ENCODE assay signal across 12 mouse cellular contexts in the genomic region with DNA sequence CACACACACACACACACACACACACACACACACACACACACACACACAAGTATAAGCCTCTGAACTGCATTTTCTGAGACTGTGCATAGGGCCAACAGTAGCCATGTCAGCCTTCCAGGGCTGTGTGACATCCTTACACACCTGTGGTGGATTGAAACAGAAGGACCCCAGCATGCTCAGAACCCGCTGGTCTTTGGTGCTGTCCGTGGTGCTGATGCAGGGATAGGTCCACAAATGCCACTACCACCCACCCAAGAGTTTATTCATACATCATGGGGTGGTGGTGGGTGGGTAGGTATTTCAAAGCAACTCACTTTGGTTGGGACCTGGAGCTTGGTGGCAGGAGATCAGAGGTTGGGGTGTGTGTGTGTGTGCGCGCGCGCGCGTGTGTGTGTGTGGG. TPM values are rescaled to one million over a fixed set of nuclear protein-coding genes. Genes with fewer than 3 reads are reported as not detected.
DNase-seq lines count a peak whose midpoint lies in the region; ATAC-seq and TF ChIP-seq lines count a peak whose summit lies in the region.
"Had no signal": no experiment of that assay in that cellular context is flagged by ENCODE, and none has a peak within 500 bp of the region (broad histone marks: within the 10 kb centered on the region; RNA-seq: fewer than 3 reads in every experiment).

No protein-coding gene starts in this region.

- ATAC-seq in kidney, postnatal 0 days (replicated peaks; ENCODE audit: low FRiP score, low read depth) = no peak
- no peak for ATAC-seq in G1E (ENCODE audit: extremely low read depth, insufficient number of reproducible peaks, low FRiP score, poor library complexity, severe bottlenecking)
- ATAC-seq in erythroblast, adult 5-6 weeks (replicated peaks; ENCODE audit: low FRiP score, poor library complexity, severe bottlenecking) = no peak

- no peak overlapping the region for H3K4me3 ChIP-seq in kidney, postnatal 0 days (replicated peaks; ENCODE audit: low read depth, low read length)
- no peak overlapping the region for H3K4me3 ChIP-seq in G1E (ENCODE audit: low read depth, low read length)
- H3K4me3 ChIP-seq: erythroblast, embryonic 14.5 days had no signal

- H3K27ac ChIP-seq in kidney, postnatal 0 days = no peak overlapping the region

- no peak overlapping the region for H3K9ac ChIP-seq in kidney, postnatal 0 days (ENCODE audit: low read depth, low read length)

- no peak for TF ChIP-seq CTCF in kidney, postnatal 0 days (IDR thresholded peaks at IDR 0.05; ENCODE audit: low read depth)
- TF ChIP-seq CTCF in G1E (IDR thresholded peaks at IDR 0.05; ENCODE audit: low read depth, low read length) = no peak

- peak; percentile 73 for DNase-seq in kidney, postnatal 0 days (ENCODE audit: low spot score)
- DNase-seq in kidney, adult 8-10 months = no peak
- DNase-seq in 416B (ENCODE audit: low read depth) (peak; percentile 35), G1E (ENCODE audit: low spot score) (peak; percentile 77)
- DNase-seq in induced T-regulatory cell, adult 2 months (ENCODE audit: low read depth) = peak; percentile 38
- no peak for DNase-seq in spleen, adult 12 weeks (ENCODE audit: low spot score)
- DNase-seq in cerebellum, adult 11-12 months = no peak

- H3K4me2 ChIP-seq in kidney, postnatal 0 days (ENCODE audit: low read length) = no peak overlapping the region

- no peaks in the 10 kb centered on the region for H3K4me1 ChIP-seq in kidney, postnatal 0 days (replicated peaks; ENCODE audit: insufficient read depth, low read length)
- H3K4me1 ChIP-seq in G1E (ENCODE audit: insufficient read depth, low read depth, low read length) = no peaks in the 10 kb centered on the region

- no peaks in the 10 kb centered on the region for H3K9me3 ChIP-seq in kidney, postnatal 0 days (replicated peaks; ENCODE audit: low read length)
- H3K9me3 ChIP-seq in G1E (replicated peaks) = no peaks in the 10 kb centered on the region

- H3K27me3 ChIP-seq in kidney, postnatal 0 days (ENCODE audit: insufficient read depth, low read length) = peaks cover 58% of the 10 kb centered on the region
- H3K27me3 ChIP-seq in G1E (ENCODE audit: insufficient read depth, low read length) = peaks cover 12% of the 10 kb centered on the region

- WGBS in kidney, postnatal 0 days = 0% methylated on average over 2 of the region's 8 CpGs

- no peaks in the 10 kb centered on the region for H3K36me3 ChIP-seq in kidney, postnatal 0 days (ENCODE audit: insufficient read depth, low read length)
- H3K36me3 ChIP-seq in G1E (replicated peaks) = no peaks in the 10 kb centered on the region

RNA-seq across cellular contexts. Expression of a gene that starts 1.4 kb away (rescaled TPM):
- not detected in 2 replicates for polyA plus RNA-seq in kidney, postnatal 0 days (2015; fragmentation: Nextera tagmentation; extraction: Ambion mirVana)
- not detected in 2 replicates for total RNA-seq in G1E (2014; fragmentation: Nextera tagmentation)
- total RNA-seq in G1E (2017) = not detected in 2 replicates
- not detected in 2 replicates for polyA plus RNA-seq in G1E (2012)
- not detected in 2 replicates for total RNA-seq in erythroblast, adult 5-6 weeks (2015; ENCODE audit: low replicate concordance)
- not detected in 2 replicates for total RNA-seq in erythroblast, adult 5-6 weeks (2017; ENCODE audit: low replicate concordance)
- total RNA-seq: left cerebral cortex, postnatal 25 days had no signal
- polyA plus RNA-seq: erythroblast, embryonic 14.5 days; heart, embryonic 14.5 days had no signal

RNA-seq across cellular contexts. Expression of a gene that starts 6.3 kb away (rescaled TPM):
- polyA plus RNA-seq in kidney, postnatal 0 days (2015; fragmentation: Nextera tagmentation; extraction: Ambion mirVana) = 0.14 and 0.20 TPM in 2 replicates
- total RNA-seq in G1E (2014; fragmentation: Nextera tagmentation) (not detected in 2 replicates), G1E (2017) (0.33 TPM in 1 of 2 replicates, not detected in the other)
- not detected in 2 replicates for polyA plus RNA-seq in G1E (2012)
- total RNA-seq in erythroblast, adult 5-6 weeks (2015; ENCODE audit: low replicate concordance) = not detected in 2 replicates
- total RNA-seq in erythroblast, adult 5-6 weeks (2017; ENCODE audit: low replicate concordance) = not detected in 2 replicates
- total RNA-seq: left cerebral cortex, postnatal 25 days had no signal
- polyA plus RNA-seq: erythroblast, embryonic 14.5 days; stomach, embryonic 14.5 days had no signal

RNA-seq across cellular contexts. Expression of a gene that starts 36.8 kb away (rescaled TPM):
- polyA plus RNA-seq in kidney, postnatal 0 days (2015; fragmentation: Nextera tagmentation; extraction: Ambion mirVana) = not detected in 2 replicates
- not detected in 2 replicates for total RNA-seq in G1E (2014; fragmentation: Nextera tagmentation)
- 0.06 TPM in 1 of 2 replicates, not detected in the other for total RNA-seq in G1E (2017)
- not detected in 2 replicates for polyA plus RNA-seq in G1E (2012)
- total RNA-seq in erythroblast, adult 5-6 weeks (2015; ENCODE audit: low replicate concordance) = not detected in 2 replicates
- total RNA-seq in erythroblast, adult 5-6 weeks (2017; ENCODE audit: low replicate concordance) = not detected in 2 replicates
- polyA plus RNA-seq: erythroblast, embryonic 14.5 days had no signal

RNA-seq across cellular contexts. Expression of a gene that starts 43.9 kb away (rescaled TPM):
- polyA plus RNA-seq in kidney, postnatal 0 days (2015; fragmentation: Nextera tagmentation; extraction: Ambion mirVana) = 0.08 TPM in 2 replicates
- not detected in 2 replicates for total RNA-seq in G1E (2014; fragmentation: Nextera tagmentation)
- total RNA-seq in G1E (2017) = 0.11 and 0.12 TPM in 2 replicates
- polyA plus RNA-seq in G1E (2012) = not detected in 2 replicates
- not detected in 2 replicates for total RNA-seq in erythroblast, adult 5-6 weeks (2015; ENCODE audit: low replicate concordance)
- total RNA-seq in erythroblast, adult 5-6 weeks (2017; ENCODE audit: low replicate concordance) = not detected in 2 replicates
- polyA plus RNA-seq: erythroblast, embryonic 14.5 days; heart, embryonic 14.5 days; stomach, embryonic 14.5 days had no signal

RNA-seq across cellular contexts. Expression of a gene that starts 60.0 kb away (rescaled TPM):
- polyA plus RNA-seq in kidney, postnatal 0 days (2015; fragmentation: Nextera tagmentation; extraction: Ambion mirVana) = 6.3 and 6.9 TPM in 2 replicates
- total RNA-seq in G1E (2014; fragmentation: Nextera tagmentation) (not detected in 2 replicates), G1E (2017) (0.17 and 0.27 TPM in 2 replicates)
- polyA plus RNA-seq in G1E (2012) = 0.08 and 0.13 TPM in 2 replicates
- not detected in 2 replicates for total RNA-seq in erythroblast, adult 5-6 weeks (2015; ENCODE audit: low replicate concordance)
- total RNA-seq in erythroblast, adult 5-6 weeks (2017; ENCODE audit: low replicate concordance) = 0.28 TPM in 1 of 2 replicates, not detected in the other

Comparison
In these comparisons a context has a peak if more than half of its experiments do, and no peak if none do; other contexts are left out.
1. DNase-seq: peak in kidney, postnatal 0 days (single experiment), 416B (single experiment), G1E (single experiment) and induced T-regulatory cell, adult 2 months (single experiment); none in kidney, adult 8-10 months (0 of 2), spleen, adult 12 weeks (single experiment) and cerebellum, adult 11-12 months (single experiment).